Mouse (Mus musculus): Measurements from ENCODE around the gene Rpp14. TPM values are rescaled to one million over a fixed set of nuclear protein-coding genes. Genes with fewer than 3 reads are reported as not detected.

Rpp14 gene
- polyA plus RNA-seq, 1 experiment from 2014 or later, result 71.6 TPM

- Histone ChIP-seq H3K9me3 (ENCODE audit: control insufficient read depth, low read length) (no peaks in the 10 kb centered on the region), H3K9ac (ENCODE audit: low read depth, low read length) (no peak overlapping the region), H3K4me3 (ENCODE audit: low read length) (no peak overlapping the region), H3K4me1 (ENCODE audit: control insufficient read depth, insufficient read depth, low read length) (no peaks in the 10 kb centered on the region), H3K4me2 (replicated peaks; ENCODE audit: low read depth, low read length) (no peak overlapping the region), H3K27ac (ENCODE audit: low read depth, low read length) (no peak overlapping the region), H3K27me3 (ENCODE audit: control insufficient read depth, insufficient read depth, low read length) (no peaks in the 10 kb centered on the region), H3K36me3 (ENCODE audit: control insufficient read depth, insufficient read depth, low read length) (no peaks in the 10 kb centered on the region; the same call in 1 of the 2 replicates)
- ATAC-seq (ENCODE audit: low FRiP score, low TSS enrichment), result no peak
- 81% methylated on average over 3 of the region's 3 CpGs for WGBS
Measured at GRCm38 (mm10) chr14:8135130-8135529, 55.0 kb downstream of the Rpp14 start.

- no peak overlapping the region for H3K27ac ChIP-seq (ENCODE audit: low read depth, low read length)
- peaks cover 10% of the 10 kb centered on the region; the same call in 1 of the 2 replicates for H3K36me3 ChIP-seq (ENCODE audit: control insufficient read depth, insufficient read depth, low read length)
- no peaks in the 10 kb centered on the region for H3K27me3 ChIP-seq (ENCODE audit: control insufficient read depth, insufficient read depth, low read length)
- no peak for ATAC-seq (ENCODE audit: low FRiP score, low TSS enrichment)
- WGBS, result 55% methylated on average over 23 of the region's 23 CpGs
- no peak overlapping the region for H3K9ac ChIP-seq (ENCODE audit: low read depth, low read length)
- no peak overlapping the region for H3K4me2 ChIP-seq (replicated peaks; ENCODE audit: low read depth, low read length)
- no peak overlapping the region for H3K4me3 ChIP-seq (ENCODE audit: low read length)
- H3K4me1 ChIP-seq (ENCODE audit: control insufficient read depth, insufficient read depth, low read length), result no peaks in the 10 kb centered on the region
- no peaks in the 10 kb centered on the region for H3K9me3 ChIP-seq (ENCODE audit: control insufficient read depth, low read length)
Measured at GRCm38 (mm10) chr14:8139724-8140710, 59.9 kb downstream of the Rpp14 start.

- Histone ChIP-seq H3K27me3 (ENCODE audit: control insufficient read depth, insufficient read depth, low read length) (no peaks in the 10 kb centered on the region), H3K36me3 (ENCODE audit: control insufficient read depth, insufficient read depth, low read length) (peaks cover 10% of the 10 kb centered on the region; the same call in 1 of the 2 replicates), H3K4me2 (replicated peaks; ENCODE audit: low read depth, low read length) (no peak overlapping the region), H3K4me3 (ENCODE audit: low read length) (no peak overlapping the region), H3K27ac (ENCODE audit: low read depth, low read length) (no peak overlapping the region), H3K4me1 (ENCODE audit: control insufficient read depth, insufficient read depth, low read length) (no peaks in the 10 kb centered on the region), H3K9ac (ENCODE audit: low read depth, low read length) (no peak overlapping the region), H3K9me3 (ENCODE audit: control insufficient read depth, low read length) (no peaks in the 10 kb centered on the region)
- 80% methylated on average over 2 of the region's 2 CpGs for WGBS
- ATAC-seq (ENCODE audit: low FRiP score, low TSS enrichment), result no peak
Measured at GRCm38 (mm10) chr14:8141131-8141530, 61.0 kb downstream of the Rpp14 start.

Other genes with a start within 250 kb of the Rpp14 start
- not detected in 2 replicates for gene Gm45521, start 123.1 kb upstream of the Rpp14 start, polyA plus RNA-seq (2014; fragmentation: Nextera tagmentation; extraction: Ambion mirVana)
- gene Dnase1l3, start 85.8 kb upstream of the Rpp14 start, polyA plus RNA-seq (2014; fragmentation: Nextera tagmentation; extraction: Ambion mirVana), result 0.14 and 0.31 TPM in 2 replicates
- gene Abhd6, start 77.5 kb upstream of the Rpp14 start, polyA plus RNA-seq (2014; fragmentation: Nextera tagmentation; extraction: Ambion mirVana), result 25.4 and 25.7 TPM in 2 replicates
- gene Pxk, start 17.8 kb downstream of the Rpp14 start, polyA plus RNA-seq (2014; fragmentation: Nextera tagmentation; extraction: Ambion mirVana), result 25.2 and 32.2 TPM in 2 replicates
- 231 and 247 TPM in 2 replicates for gene Pdhb, start 92.7 kb downstream of the Rpp14 start, polyA plus RNA-seq (2014; fragmentation: Nextera tagmentation; extraction: Ambion mirVana)
- 9.1 and 10.4 TPM in 2 replicates for gene Kctd6, start 133.8 kb downstream of the Rpp14 start, polyA plus RNA-seq (2014; fragmentation: Nextera tagmentation; extraction: Ambion mirVana)
- not detected in 2 replicates for gene Acox2, start 179.0 kb downstream of the Rpp14 start, polyA plus RNA-seq (2014; fragmentation: Nextera tagmentation; extraction: Ambion mirVana)
- gene Fam107a, start 237.7 kb downstream of the Rpp14 start, polyA plus RNA-seq (2014; fragmentation: Nextera tagmentation; extraction: Ambion mirVana), result 3.2 and 4.0 TPM in 2 replicates